ENCODE assay signal across 8 mouse cellular contexts in the genomic region with DNA sequence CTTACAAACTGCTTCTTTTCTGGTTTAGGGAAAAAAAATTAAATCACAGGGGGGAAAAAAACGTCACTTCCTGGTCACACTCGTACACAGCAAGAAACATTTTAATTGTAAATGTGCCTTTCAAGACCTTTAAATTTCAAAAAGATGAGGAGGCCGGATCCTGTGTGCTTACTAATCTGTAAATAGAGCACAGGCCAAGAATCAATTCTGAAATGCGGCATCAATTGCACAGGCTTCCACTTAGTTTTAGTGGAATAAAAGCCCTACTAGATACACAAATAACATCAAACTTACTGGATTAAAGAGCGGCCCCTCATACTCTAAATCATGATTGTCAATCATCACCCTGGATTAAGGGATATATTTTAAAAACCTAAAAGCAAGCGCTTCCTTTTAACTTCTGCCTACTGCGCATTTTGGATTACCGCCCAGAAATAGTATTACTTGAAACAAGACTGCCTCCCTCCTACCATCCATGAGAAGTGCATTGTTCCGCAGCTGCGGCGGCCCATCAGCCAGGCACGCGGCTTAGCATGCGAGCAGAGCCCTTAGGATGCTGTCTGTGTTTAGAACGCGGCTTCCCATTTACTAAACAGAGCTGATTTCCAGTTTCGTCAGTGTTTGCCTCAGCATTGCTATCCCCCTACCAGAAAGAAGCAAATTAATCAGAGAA.
A peak's percentile ranks its signal among the peaks of the same experiment; 100 is the strongest.
DNase-seq lines count a peak whose midpoint lies in the region; ATAC-seq and TF ChIP-seq lines count a peak whose summit lies in the region.

No protein-coding gene starts in this region.

- H3K9ac ChIP-seq in embryonic facial prominence, embryonic 14.5 days (ENCODE audit: low read depth, low read length), result no peak overlapping the region
- peak overlapping the region; percentile 17; the same call in 1 of the 2 replicates for H3K9ac ChIP-seq in midbrain, embryonic 11.5 days (ENCODE audit: low read length)

- H3K4me2 ChIP-seq in embryonic facial prominence, embryonic 14.5 days (ENCODE audit: low read depth, low read length), result peak overlapping the region; percentile 46
- peak overlapping the region; percentile 38; the same call in 1 of the 2 replicates for H3K4me2 ChIP-seq in midbrain, embryonic 11.5 days

- no peaks in the 10 kb centered on the region for H3K9me3 ChIP-seq in embryonic facial prominence, embryonic 14.5 days (ENCODE audit: control insufficient read depth, low read length)
- H3K9me3 ChIP-seq in midbrain, embryonic 11.5 days (ENCODE audit: control insufficient read depth, low read length), result no peaks in the 10 kb centered on the region

- no peaks in the 10 kb centered on the region for H3K27me3 ChIP-seq in embryonic facial prominence, embryonic 14.5 days (replicated peaks; ENCODE audit: control insufficient read depth, insufficient read depth, low read length)
- no peaks in the 10 kb centered on the region for H3K27me3 ChIP-seq in midbrain, embryonic 11.5 days (ENCODE audit: control insufficient read depth, insufficient read depth, low read length)
- H3K27me3 ChIP-seq in small intestine, adult 2 months (ENCODE audit: control insufficient read depth, insufficient read depth, low read length), result no peaks in the 10 kb centered on the region

- no peak for TF ChIP-seq POLR2A in small intestine, adult 2 months (IDR thresholded peaks at IDR 0.05; ENCODE audit: low read depth, low read length)

- intact Hi-C loops in left cerebral cortex, postnatal 10 days (cut with DNase I), result loop anchor here (5.0 to 10.0 kb wide), 2 partner anchors 323 to 466 kb away; no protein-coding TSS in a partner anchor

- DNase-seq in cerebellum, adult 11 months, result peak; percentile 57
- peak; percentile 96 for DNase-seq in embryonic facial prominence, embryonic 14.5 days (ENCODE audit: low spot score)
- DNase-seq in heart, adult 8-10 months (ENCODE audit: low spot score), result peak; percentile 42
- peak; percentile 26 for DNase-seq in kidney, adult 11 months
- DNase-seq in left cerebral cortex, postnatal 10 days (ENCODE audit: extremely low spot score in 1 of 2, low spot score in 2 of 2), result peak; percentile 63 to 82
- peak; percentile 94 for DNase-seq in midbrain, embryonic 11.5 days (ENCODE audit: low spot score, missing footprints)

- 9% methylated on average over 17 of the region's 17 CpGs for WGBS in embryonic facial prominence, embryonic 14.5 days
- whole genome bisulfite sequencing in midbrain, embryonic 11.5 days, result 5% methylated on average over 17 of the region's 17 CpGs
- WGBS in small intestine, adult 2 months, result 19% methylated on average over 17 of the region's 17 CpGs

- peak; percentile 96 for ATAC-seq in embryonic facial prominence, embryonic 14.5 days (ENCODE audit: low read depth)
- ATAC-seq in midbrain, embryonic 11.5 days (ENCODE audit: low FRiP score), result peak; percentile 85
- ATAC-seq in inflammation-experienced regulatory T-cells, adult 6 months, result no peak

- peak overlapping the region; percentile 18; the same call in 1 of the 2 replicates for H3K4me3 ChIP-seq in embryonic facial prominence, embryonic 14.5 days (ENCODE audit: low read depth, low read length)
- H3K4me3 ChIP-seq in midbrain, embryonic 11.5 days (ENCODE audit: low read depth, low read length), result peak overlapping the region; percentile 13
- no peak overlapping the region for H3K4me3 ChIP-seq in small intestine, adult 2 months (ENCODE audit: low read depth, low read length)

- no peaks in the 10 kb centered on the region for H3K4me1 ChIP-seq in embryonic facial prominence, embryonic 14.5 days (ENCODE audit: control insufficient read depth, insufficient read depth, low read length)
- H3K4me1 ChIP-seq in midbrain, embryonic 11.5 days (ENCODE audit: control insufficient read depth, insufficient read depth, low read length), result peaks cover 25% of the 10 kb centered on the region
- H3K4me1 ChIP-seq in small intestine, adult 2 months (ENCODE audit: control insufficient read depth, insufficient read depth, insufficient read length, low read length), result no peaks in the 10 kb centered on the region

- no peaks in the 10 kb centered on the region for H3K36me3 ChIP-seq in embryonic facial prominence, embryonic 14.5 days (ENCODE audit: control insufficient read depth, insufficient read depth, low read length)
- H3K36me3 ChIP-seq in midbrain, embryonic 11.5 days (ENCODE audit: control insufficient read depth, insufficient read depth, low read length), result no peaks in the 10 kb centered on the region
- no peaks in the 10 kb centered on the region for H3K36me3 ChIP-seq in small intestine, adult 2 months (ENCODE audit: control insufficient read depth, insufficient read depth, low read length)

- TF ChIP-seq CTCF in small intestine, adult 2 months (IDR thresholded peaks at IDR 0.05; ENCODE audit: extremely low read depth, insufficient read length, insufficient replicate concordance, low read depth, low read length), result peak; percentile 6; the same call in 1 of the 2 replicates

- no peak overlapping the region for H3K27ac ChIP-seq in embryonic facial prominence, embryonic 14.5 days (replicated peaks; ENCODE audit: low read depth, low read length)
- peak overlapping the region; percentile 45; the same call in 1 of the 2 replicates for H3K27ac ChIP-seq in midbrain, embryonic 11.5 days (ENCODE audit: low read depth, low read length)
- no peak overlapping the region for H3K27ac ChIP-seq in small intestine, adult 2 months (ENCODE audit: insufficient read depth, low read depth, low read length)

Comparison
In these comparisons a context has a peak if more than half of its experiments do, and no peak if none do; other contexts are left out.
1. DNase-seq: peak in every context shown above with its lines; median percentile 96 in embryonic facial prominence, embryonic 14.5 days; 94 in midbrain, embryonic 11.5 days; 72 in left cerebral cortex, postnatal 10 days; 57 in cerebellum, adult 11 months; 42 in heart, adult 8-10 months; 26 in kidney, adult 11 months.